In the genomic region with DNA sequence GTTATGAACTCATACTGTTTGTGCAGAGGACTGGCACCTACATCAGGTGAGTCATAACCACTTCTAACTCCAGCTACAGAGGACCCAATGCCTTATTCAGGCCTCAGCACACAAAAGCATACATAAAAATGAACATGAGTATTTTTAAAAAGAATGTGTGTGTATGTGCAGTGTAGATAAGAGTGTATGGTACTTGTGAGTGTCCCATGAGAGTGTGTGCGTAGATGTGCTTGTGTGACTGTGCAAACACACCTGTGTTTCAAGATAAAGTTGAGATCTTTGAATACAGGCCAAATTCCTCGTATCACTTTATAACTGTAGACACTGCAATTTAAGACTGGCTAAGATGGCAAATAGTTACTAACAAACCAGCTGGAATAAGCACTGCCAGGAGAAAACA, we compare ENCODE assay signal across 16 mouse cellular contexts.
"Had no signal": no experiment of that assay in that cellular context is flagged by ENCODE, and none has a peak within 500 bp of the region (broad histone marks: within the 10 kb centered on the region; RNA-seq: fewer than 3 reads in every experiment).

No protein-coding gene starts in this region.

- H3K27me3 ChIP-seq: kidney, embryonic 15.5 days; limb, embryonic 12.5 days; limb, embryonic 15.5 days had no signal

- ATAC-seq: intestine, postnatal 0 days; liver, postnatal 0 days had no signal

- H3K9me3 ChIP-seq: kidney, embryonic 15.5 days; limb, embryonic 12.5 days; limb, embryonic 15.5 days had no signal

- H3K4me2 ChIP-seq: kidney, embryonic 15.5 days; limb, embryonic 12.5 days; limb, embryonic 15.5 days; liver, embryonic 11.5 days; midbrain, embryonic 11.5 days had no signal

- H3K36me3 ChIP-seq: kidney, embryonic 15.5 days; limb, embryonic 12.5 days; limb, embryonic 15.5 days had no signal

- H3K4me3 ChIP-seq: kidney, embryonic 15.5 days; limb, embryonic 12.5 days; limb, embryonic 15.5 days had no signal

- H3K27ac ChIP-seq: kidney, embryonic 15.5 days; limb, embryonic 12.5 days; limb, embryonic 15.5 days; liver, embryonic 14.5 days had no signal

- H3K4me1 ChIP-seq: kidney, embryonic 15.5 days; limb, embryonic 12.5 days; limb, embryonic 15.5 days had no signal

- DNase-seq: kidney, adult 8-10 months; kidney, postnatal 10 days; kidney, postnatal 36 days; left cerebral cortex, postnatal 4 days; liver, postnatal 0 days; lung, postnatal 4 days; midbrain, embryonic 14.5 days; thymus, adult 18-20 months; thymus, postnatal 36 days had no signal

- H3K9ac ChIP-seq: kidney, embryonic 15.5 days; limb, embryonic 12.5 days; limb, embryonic 15.5 days; liver, embryonic 14.5 days; liver, postnatal 0 days had no signal
